Mouse (Mus musculus) brown adipose tissue, adult 24 weeks (tissue): ENCODE results near the gene Camp. TPM values are rescaled to one million over a fixed set of nuclear protein-coding genes. Genes with fewer than 3 reads are reported as not detected.

Experiments
- H3K27ac ChIP-seq: fragments of 200-500 bp; replicated peaks from 2 replicates; pipeline ENCODE4 v1.5.1; 2012; ENCODE audit warnings: low read depth, mild to moderate bottlenecking, low read length
- H3K4me1 ChIP-seq: fragments of 200-500 bp; 2 replicates; pipeline ENCODE4 v1.6.1; 2012; ENCODE audit warnings: low read length, mixed read lengths; ENCODE audit not compliant: control insufficient read depth, insufficient read depth, insufficient read length
- H3K4me3 ChIP-seq: fragments of 200-500 bp; 2 replicates; pipeline ENCODE4 v1.5.1; 2012; ENCODE audit warnings: low read depth, mild to moderate bottlenecking, low read length, moderate library complexity; ENCODE audit not compliant: insufficient read depth
- polyA plus RNA-seq: library from polyadenylated mRNA; stranded (reverse); fragments of >200 nt; gene quantifications from 2 replicates; pipeline ENCODE4 v1.2.4, GENCODE M21; 2012; ENCODE audit not compliant: missing spikeins, insufficient read depth, insufficient read length

Gene Camp
- polyA plus RNA-seq, 1 experiment: not detected

- H3K27ac ChIP-seq: peak within 1 kb of the TSS; percentile 20; the same call in 1 of the 2 replicates
- H3K4me1 ChIP-seq: peaks cover 6% of the 10 kb centered on the region; the same call in 1 of the 2 replicates
- H3K4me3 ChIP-seq: peak within 1 kb of the TSS; percentile 81
These were observed 25.6 kb upstream of the Camp start, which contains the start of gene Cdc25a for GRCm38 (mm10) chr9:109874797-109875691. Gene Cdc25a (plus strand): TSS chr9:109875579.

DNA sequence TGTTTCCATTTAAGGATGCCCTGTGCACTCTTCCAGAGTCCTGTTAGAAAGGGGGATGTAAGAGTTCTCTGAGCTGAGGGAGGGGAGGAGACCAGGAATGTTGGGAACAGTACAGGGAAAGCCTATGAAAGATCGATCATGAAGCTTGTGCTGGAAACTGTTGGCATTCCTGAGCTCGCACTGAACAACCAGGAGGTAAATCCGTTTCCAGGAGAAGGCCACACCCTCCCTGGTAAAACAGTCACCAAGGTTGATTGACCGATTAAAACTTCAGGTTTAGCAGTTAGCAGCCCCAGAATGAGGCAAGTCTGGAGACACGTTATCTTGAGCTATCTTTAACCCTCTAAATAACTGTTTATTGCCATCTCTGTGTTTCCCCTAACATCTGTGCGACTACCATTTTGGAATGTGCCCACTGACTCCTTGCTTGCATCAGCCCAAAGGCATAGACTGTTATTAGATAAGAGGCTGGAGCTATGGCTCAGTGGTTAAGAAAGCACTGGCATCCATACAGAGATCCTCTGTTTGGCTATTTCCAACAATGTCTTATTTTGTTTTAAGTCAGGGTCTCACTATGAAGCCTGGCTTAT is 21.7 kb upstream of the Camp start:
- Histone ChIP-seq H3K4me3 (no peak overlapping the region), H3K27ac (no peak overlapping the region), H3K4me1 (no peaks in the 10 kb centered on the region)

DNA sequence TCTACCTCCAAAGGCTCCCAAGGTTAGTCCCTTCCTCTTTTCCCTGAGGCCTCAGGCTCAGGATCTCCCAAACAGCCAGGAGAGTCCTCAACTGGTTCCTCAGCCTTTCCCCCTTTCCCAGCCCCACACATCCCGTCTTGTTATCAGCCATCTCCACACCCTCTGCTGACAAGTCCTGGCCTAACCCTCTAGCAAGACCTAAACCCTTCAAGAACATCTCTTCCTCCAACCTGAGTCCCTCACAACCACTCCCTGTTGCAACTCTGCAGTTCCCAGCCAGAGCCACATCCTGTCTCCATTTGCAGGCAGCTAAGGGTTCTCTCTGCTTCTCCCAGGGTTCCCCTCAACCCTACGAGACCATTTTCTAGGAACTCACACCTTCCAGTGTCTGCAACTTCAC is 16.8 kb upstream of the Camp start:
- Histone ChIP-seq H3K27ac (no peak overlapping the region), H3K4me3 (no peak overlapping the region), H3K4me1 (no peaks in the 10 kb centered on the region)

GRCm38 (mm10) chr9:109863085-109863484 is 13.7 kb upstream of the Camp start:
- H3K4me3 ChIP-seq: no peak overlapping the region
- H3K27ac ChIP-seq: no peak overlapping the region
- H3K4me1 ChIP-seq: no peaks in the 10 kb centered on the region

DNA sequence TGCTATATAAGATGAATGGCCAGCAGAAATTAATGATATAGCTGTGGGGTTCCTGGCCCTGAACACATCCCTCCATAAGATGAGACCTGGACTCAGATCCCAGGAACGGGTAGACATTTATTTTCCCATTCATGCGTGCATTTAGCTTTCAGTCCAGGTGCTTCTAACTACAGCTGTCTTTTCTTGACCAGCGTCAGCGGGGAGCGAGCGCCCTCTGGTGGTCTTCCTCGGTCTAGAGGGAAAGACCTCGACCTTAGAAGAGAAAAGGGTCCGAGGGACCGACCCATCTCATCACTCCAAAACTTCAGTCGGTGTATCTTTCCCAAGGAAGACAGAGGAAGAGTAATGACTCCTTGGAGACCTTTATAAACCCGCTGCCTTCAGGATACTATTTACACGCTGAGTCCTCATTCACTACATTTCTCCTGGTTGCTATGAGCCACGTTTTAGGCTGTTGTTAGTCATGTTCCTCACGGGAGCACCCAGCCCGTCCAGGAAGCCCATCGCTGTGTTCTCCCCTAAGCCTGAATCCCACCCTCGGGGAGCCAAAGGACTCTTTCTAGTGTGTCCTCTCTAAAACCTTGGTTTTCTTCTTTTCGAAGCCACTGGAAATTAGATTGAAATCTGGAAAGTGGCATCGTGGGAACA is 13.1 kb upstream of the Camp start:
- H3K4me1 ChIP-seq: no peaks in the 10 kb centered on the region
- no peak overlapping the region for H3K4me3 ChIP-seq

DNA sequence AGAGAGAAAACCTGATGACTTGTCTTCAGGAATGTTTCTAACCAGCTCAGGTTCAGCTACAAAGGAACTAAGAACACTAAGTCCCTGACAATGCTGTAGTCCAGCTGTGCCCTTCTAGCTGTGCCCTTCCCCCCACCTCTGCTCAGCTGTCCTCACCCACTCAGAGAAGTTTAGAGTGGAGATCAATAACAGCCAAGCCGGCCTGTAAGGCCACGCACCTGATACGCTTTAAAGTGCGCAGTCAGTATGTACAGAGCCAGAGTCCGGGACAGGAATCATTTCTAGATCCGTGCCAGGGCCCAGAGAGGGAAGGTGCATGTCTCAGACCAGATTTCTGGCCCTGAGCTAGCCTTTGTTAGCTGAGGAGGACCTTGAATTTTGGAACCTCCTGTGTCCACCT is 6.5 kb upstream of the Camp start:
- Histone ChIP-seq H3K27ac (no peak overlapping the region), H3K4me3 (no peak overlapping the region), H3K4me1 (no peaks in the 10 kb centered on the region)

More for the DNA sequence above, 13.1 kb upstream of the Camp start:
- H3K27ac ChIP-seq: no peak overlapping the region

GRCm38 (mm10) chr9:109854341-109854740 is 4.9 kb upstream of the Camp start:
- no peak overlapping the region for H3K27ac ChIP-seq

DNA sequence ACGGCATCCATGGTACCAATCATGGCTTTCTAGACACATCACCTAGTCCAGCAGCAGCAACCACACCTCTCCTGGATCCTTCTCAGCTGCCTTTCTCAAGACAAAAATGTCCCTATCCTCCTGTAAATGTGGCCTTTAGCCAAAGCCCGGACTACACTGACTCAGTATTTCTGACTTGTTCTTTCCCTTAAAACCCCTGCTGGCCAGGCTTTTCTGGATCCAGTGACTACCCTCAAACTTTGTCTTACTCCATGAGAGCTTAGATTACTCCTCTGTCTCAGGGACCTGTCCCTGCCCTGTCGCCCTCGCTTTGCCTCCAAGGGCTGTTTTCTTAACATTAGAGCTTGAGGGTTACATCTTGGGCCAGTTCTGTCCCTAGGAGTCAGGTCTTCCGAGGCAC is 682 bp upstream of the Camp start:
- Histone ChIP-seq H3K27ac (no peak overlapping the region), H3K4me3 (no peak overlapping the region), H3K4me1 (no peaks in the 10 kb centered on the region)

More at GRCm38 (mm10) chr9:109854341-109854740, 4.9 kb upstream of the Camp start:
- Histone ChIP-seq H3K4me3 (no peak overlapping the region), H3K4me1 (no peaks in the 10 kb centered on the region)

GRCm38 (mm10) chr9:109833088-109833412 is 16.4 kb downstream of the Camp start:
- H3K4me1 ChIP-seq: peaks cover 3% of the 10 kb centered on the region; the same call in 1 of the 2 replicates
- H3K4me3 ChIP-seq: peak overlapping the region; percentile 72
- H3K27ac ChIP-seq: no peak overlapping the region

DNA sequence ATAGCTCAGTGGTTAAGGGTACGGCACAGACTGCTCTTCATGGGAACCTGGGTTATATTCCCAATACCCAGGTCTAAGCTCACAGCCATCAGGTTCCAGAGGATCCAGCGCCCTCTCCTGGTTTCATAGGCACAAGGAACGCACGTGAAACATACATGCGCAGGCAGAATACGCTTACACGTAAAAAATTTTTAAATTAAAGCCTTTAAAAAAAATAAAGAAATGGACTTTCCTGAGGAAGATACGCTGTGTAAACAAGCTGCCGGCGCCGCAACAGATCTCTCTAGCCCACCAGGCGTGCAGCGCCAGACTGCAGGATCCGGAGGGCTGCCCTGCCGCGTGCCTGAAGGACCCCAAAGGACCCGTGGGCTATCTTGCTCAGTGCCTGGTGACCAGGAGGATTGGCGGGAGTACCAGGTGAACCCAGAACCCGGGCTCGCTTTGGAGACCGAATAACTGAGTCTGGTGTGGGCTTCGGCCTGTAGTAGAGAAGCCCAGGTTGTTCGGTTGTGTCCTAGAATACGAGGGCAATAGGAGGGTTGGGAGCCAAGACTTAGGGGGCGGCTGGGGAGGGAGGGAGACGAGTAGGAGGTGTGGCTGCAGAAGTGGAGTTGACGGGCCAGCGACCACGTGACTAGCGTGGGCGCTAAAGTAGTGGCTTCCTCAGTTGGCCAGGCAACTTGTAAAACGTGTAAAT is 16.9 kb downstream of the Camp start, which contains the start of gene Nme6:
TSS of gene Nme6 (plus strand) at position 359 of the 697 bp plus-strand sequence.
- H3K27ac ChIP-seq: peak within 1 kb of the TSS; percentile 74
- H3K4me3 ChIP-seq: peak within 1 kb of the TSS; percentile 72
- H3K4me1 ChIP-seq: peaks cover 3% of the 10 kb centered on the region; the same call in 1 of the 2 replicates

DNA sequence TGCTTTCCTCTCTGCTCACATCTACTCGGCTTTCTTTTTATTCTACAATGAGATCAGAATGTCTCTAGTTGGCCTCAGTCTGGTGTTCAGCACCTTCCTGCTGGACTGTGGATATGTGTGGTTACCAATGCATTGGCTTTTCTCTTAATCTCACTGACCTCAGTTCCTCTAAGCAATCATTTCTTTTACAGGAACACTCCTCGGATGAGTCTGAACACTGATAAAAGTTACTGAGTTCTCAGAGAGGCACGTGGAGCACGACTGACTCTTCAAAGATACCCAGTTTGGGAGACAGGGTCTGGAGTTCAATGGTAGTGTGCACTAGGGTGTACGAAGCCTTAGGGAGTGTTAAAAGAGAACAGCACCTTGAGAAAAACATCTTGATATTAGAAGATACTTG is 23.2 kb downstream of the Camp start:
- no peaks in the 10 kb centered on the region for H3K4me1 ChIP-seq
- no peak overlapping the region for H3K27ac ChIP-seq
- no peak overlapping the region for H3K4me3 ChIP-seq

DNA sequence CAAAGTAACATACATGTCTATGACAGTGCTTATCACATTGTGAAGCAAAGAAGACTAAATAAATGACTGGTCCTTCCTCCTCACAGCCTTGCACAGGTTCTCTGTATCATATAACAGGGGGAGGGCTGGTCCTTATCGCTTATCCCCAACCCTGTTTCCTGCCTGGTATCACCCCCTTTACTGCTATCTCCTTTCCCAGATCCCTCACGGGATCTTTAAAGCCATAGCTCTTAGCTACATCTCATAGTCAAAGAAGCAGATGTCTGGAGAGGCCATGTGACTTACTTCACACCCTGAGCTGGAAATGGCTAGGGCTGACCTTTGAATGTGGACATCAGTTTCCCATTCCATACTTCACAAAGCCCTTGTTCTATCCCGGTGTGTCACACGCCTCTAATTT is 23.7 kb downstream of the Camp start:
- no peak overlapping the region for H3K27ac ChIP-seq
- H3K4me1 ChIP-seq: no peaks in the 10 kb centered on the region
- H3K4me3 ChIP-seq: no peak overlapping the region

DNA sequence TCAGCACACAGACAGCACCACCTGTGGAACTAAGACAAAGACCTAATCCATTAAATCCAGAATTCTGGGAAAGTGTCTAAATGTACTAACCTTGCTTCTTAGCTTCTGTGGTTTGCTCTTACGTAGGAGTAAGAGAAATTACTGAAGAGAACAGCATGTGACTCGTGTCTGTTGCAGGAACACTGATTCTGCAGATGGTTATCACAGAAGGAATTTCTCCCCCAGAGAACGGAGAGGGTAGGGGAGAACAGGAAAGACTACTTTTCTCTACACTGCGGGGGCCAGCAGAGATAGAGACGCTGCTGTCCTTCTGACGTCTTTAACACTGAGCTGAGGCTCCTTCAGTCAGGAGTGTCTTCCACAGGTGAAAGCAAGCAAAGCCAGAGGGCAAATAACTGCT is 33.1 kb downstream of the Camp start:
- Histone ChIP-seq H3K27ac (no peak overlapping the region), H3K4me1 (no peaks in the 10 kb centered on the region)

GRCm38 (mm10) chr9:109813424-109813823 is 36.0 kb downstream of the Camp start:
- H3K27ac ChIP-seq: no peak overlapping the region
- no peak overlapping the region for H3K4me3 ChIP-seq

More for the DNA sequence above, 33.1 kb downstream of the Camp start:
- no peak overlapping the region for H3K4me3 ChIP-seq

GRCm38 (mm10) chr9:109811980-109812379 is 37.4 kb downstream of the Camp start, which contains the start of gene Spink8:
Gene Spink8 (plus strand): TSS chr9:109812280.
- H3K27ac ChIP-seq: no peak within 1 kb of the TSS
- H3K4me1 ChIP-seq: no peaks in the 10 kb centered on the region
- H3K4me3 ChIP-seq: no peak within 1 kb of the TSS

More at GRCm38 (mm10) chr9:109813424-109813823, 36.0 kb downstream of the Camp start:
- H3K4me1 ChIP-seq: no peaks in the 10 kb centered on the region
